Mouse (Mus musculus) retina, adult 2 months (tissue): ENCODE results near the gene Grin3a.
A peak's percentile ranks its signal among the peaks of the same experiment; 100 is the strongest.

Experiments
- DNase-seq: peaks from one replicate; pipeline ENCODE4 v3.0.0-alpha.2; 2012; ENCODE audit warnings: low read depth, low spot score

Gene Grin3a

DNA sequence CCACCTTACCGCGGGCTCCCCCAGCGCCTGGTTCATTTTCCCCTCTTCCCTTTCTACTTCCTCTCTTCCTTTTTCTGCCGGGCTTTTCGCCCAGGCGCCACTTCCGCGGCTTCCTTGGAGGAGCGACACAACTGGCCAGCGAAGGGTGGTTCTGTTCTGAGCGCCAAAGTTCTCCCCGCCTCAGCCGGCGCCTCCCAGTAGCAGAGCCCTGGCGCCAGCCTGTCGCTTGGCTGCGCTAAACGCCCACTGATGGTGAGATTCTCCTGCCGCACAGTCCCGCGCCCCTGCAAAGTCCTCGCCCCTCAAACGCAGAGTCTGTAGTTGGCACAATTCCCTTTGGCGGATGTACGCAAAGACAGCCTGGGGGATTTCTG is at the start of gene Grin3a:
Grin3a (minus strand) TSS at position 133 of the 374 bp plus-strand sequence.
- peak; percentile 2 for DNase-seq

GRCm38 (mm10) chr4:49891835-49892301 is 46.3 kb upstream of the Grin3a start:
- no peak for DNase-seq

DNA sequence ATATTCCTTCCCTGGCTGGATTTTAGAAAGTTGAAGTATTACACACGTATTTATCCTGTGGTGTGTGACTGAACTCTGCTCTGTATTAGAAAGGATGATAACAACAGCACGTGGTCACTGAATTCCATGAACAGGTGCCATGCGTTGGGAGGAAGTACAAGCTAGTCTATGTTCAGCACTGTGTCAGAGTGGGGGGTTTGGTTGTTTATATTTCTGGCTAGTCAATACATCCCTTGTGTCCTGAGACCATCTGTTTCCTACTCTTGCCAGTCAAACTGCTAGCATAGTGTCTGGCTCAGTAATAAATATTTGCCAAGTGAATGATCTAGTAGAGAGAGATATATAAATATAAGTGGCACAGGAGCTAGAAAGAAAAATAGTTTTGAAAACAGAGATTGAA is 31.5 kb upstream of the Grin3a start:
- DNase-seq, result no peak

DNA sequence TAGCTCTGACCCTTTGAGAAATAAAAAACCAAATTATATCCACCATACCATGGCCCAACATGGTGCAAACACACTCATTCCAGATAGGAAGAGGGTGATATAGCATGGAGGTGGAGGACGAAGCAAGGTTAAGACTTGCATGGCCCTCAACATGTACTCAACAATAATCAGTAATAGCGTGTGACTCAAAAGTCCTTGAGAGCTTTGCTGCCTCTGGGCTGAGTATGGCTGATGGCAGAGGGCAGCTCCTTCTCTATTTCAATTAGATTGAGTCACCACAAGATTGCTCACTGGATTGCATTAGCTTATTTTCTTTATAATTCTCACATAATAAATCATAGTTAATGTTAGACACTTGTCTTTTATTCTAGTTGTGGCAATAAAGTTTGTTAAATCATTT is 15.1 kb upstream of the Grin3a start:
- DNase-seq, result no peak

- DNase-seq, result no peak
Observed at GRCm38 (mm10) chr4:49844828-49845611, 524 bp downstream of the Grin3a start.

GRCm38 (mm10) chr4:49844274-49844827 is 1.2 kb downstream of the Grin3a start:
- no peak for DNase-seq

DNA sequence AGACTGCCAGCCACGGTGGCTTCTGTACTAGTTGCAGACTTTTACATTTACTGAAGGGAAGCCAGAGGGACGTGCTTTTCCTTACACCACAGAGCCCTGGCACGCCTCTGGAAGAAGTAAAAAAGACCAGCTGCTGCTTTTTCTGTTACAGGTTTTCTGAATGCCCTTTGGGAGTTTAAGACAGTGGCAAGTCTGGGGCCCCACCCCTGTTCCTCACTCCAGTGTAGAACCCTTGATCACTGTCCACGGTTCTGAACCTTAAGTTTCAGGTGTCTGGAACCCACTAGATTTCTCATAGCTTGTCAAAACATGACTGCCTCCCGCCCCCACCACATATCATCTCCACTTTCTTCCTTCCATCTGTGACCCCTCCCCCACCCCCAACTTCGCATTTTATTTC is 1.8 kb downstream of the Grin3a start:
- no peak for DNase-seq

DNA sequence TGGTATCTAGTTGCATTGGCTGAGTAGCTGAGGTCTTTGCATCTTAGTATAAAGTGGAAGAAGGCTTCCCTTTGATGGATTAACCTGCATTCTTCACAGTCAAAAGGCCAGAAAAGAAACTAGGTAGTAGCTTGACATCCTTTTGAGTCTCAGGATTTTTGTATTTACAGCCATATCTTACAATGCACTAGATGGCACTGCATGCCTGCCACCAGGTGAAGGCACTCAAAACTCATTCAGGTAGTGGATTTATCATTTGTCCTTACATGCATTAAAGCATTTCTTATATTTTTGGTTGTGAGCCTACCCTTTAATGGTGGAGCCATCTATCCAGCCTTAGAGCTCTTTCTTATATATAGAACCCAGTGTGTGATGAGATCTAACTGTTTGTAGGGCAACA is 13.5 kb downstream of the Grin3a start:
- DNase-seq, result no peak

DNA sequence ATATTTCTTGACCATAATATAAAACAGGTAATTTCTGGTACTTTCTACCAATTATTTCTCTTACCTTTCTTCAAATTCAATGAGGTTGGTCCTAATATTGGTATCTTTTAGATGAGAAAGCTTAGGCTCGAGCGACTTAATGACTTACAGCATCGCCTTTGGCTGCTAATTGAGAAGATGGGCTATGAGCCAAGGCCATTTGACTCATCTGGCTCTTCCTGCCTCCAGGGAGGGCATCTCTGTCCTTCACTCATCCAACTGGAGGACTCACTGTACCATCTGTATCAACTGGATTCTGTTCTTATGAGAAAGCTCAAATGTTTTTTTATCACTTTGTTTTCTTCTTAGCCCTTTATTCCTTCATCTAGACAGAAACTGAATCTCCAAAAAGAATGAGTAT is 31.7 kb downstream of the Grin3a start:
- DNase-seq, result no peak

DNA sequence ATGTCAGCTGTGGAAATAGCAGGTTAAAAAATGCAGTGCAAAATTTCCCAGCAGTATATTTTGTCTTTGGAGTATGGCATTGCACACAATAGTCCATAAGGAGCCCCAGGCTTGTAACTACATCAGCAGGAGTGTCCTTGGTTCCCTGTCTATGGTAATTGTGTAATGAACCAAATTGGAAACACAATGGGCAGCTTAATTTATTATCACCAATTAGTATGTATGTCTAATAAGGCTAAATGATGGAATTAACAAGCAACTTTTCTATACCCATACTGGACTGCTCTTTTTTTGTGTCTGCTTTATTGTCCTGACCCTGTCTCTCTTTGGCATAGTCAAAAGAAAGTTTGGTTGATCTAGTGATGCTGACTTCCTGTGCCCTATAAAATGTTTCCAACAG is 38.8 kb downstream of the Grin3a start:
- no peak for DNase-seq

DNA sequence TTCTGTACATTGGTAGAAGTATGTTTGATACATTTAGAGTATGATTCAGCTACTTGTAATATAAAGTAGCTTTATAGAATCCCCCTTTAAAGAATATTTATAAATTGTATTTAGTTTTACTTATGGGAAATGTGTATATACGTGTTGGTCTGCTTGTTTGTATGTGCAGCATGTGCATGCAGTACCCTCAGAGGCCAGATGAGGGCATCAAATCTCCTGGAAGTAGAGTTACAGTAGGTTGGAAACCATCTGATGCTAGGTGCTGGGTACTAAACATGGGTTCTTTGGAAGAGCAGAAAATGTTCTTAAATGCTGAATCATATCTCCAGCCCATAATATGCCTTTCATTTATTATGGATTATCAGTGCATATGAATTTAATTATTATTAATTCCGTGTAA is 46.2 kb downstream of the Grin3a start:
- DNase-seq, result no peak

GRCm38 (mm10) chr4:49788971-49789370 is 56.6 kb downstream of the Grin3a start:
- DNase-seq, result no peak

DNA sequence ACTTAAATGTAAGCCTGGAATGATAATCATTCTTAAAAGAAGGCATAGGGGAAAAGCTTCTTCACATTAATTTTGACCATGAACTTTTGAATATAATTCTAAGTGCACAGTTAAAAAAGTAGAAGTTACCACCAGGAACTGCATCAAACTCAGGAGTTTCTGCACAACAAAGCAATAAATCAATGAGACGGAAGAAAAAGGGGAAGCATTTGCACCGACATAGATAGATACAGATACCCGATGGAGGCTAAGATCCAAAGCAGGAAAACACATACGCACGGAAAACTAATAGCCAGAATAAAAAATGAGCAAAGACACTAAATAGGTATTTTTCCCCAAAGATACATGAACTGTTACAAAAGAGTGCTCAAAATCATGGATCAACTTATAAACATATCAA is 102.7 kb downstream of the Grin3a start:
- DNase-seq, result no peak

- no peak for DNase-seq
Observed at GRCm38 (mm10) chr4:49741942-49742341, 103.6 kb downstream of the Grin3a start.

GRCm38 (mm10) chr4:49740796-49741766 is 104.5 kb downstream of the Grin3a start:
- DNase-seq, result no peak

GRCm38 (mm10) chr4:49739561-49739960 is 106.0 kb downstream of the Grin3a start:
- no peak for DNase-seq

DNA sequence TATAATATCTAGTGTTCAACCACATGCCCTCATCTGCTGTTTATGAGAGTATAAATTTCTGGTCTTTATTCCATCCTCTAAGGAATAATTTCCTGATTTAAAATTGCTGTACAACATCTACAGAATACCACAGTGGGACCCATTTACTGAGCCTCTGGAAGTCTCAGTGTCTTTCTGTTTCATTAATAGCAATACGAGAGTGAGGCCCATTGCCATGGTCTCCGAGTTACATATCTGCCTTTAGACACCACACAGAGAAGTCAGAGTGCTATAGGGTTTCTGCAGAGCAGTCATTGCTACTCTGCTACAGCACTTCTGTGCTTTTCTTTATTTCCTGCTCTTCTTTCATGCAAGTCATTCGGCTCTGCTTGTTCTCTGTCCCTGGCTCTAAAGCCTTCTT is 116.2 kb downstream of the Grin3a start:
- DNase-seq, result no peak

DNA sequence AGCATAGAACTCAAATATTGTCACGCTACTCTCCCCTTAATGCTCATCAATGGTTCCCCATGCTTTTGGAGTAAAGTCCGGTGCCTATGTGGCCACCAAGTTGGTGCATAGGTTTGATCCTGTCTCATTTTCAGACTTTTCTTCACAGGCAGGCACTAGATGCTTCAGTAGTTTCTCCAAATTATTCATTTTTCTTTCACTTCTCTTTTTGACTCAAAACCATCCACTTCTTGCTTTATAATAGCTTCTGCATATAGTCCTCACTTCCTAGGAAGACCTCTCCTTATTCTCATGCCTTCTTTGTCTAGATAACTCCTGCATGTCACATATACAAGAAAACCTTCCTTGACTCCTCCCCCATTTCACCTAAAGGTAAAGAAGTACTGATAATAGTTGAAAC is 121.6 kb downstream of the Grin3a start:
- no peak for DNase-seq

GRCm38 (mm10) chr4:49691405-49692194 is 153.9 kb downstream of the Grin3a start:
- DNase-seq, result no peak

- peak; percentile 42 for DNase-seq
Observed at GRCm38 (mm10) chr4:49688594-49689288, 156.8 kb downstream of the Grin3a start.

DNA sequence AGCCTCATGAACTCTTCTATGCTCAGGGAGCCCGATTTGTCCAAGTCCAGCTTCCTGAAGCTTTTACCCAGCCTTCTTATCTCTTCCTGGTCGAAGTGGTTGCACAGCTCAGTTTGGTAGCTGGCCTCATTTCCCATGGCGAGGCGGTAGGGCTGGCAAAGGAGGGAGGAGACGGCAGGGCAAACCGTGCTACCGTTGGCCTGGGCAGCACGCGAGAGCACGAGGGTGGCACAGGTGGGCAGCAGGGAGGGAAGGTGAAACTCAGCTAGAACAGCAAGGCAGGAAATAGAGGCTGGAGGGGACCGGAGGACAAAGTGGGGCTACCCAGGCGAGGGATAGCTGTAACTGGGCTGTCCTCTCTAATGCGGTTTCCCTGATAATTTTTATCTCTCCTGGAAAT is 163.7 kb downstream of the Grin3a start, which contains the start of gene Ppp3r2:
Ppp3r2 (minus strand) TSS at position 213 of the 400 bp plus-strand sequence.
- DNase-seq, result no peak
